Mouse (Mus musculus): Measurements from ENCODE around the gene Bpifb4. TPM values are rescaled to one million over a fixed set of nuclear protein-coding genes. Genes with fewer than 3 reads are reported as not detected.
A peak's percentile ranks its signal among the peaks of the same experiment; 100 is the strongest.

The Bpifb4 gene
- polyA plus RNA-seq, 1 experiment from 2014 or later, result not detected

GRCm38 (mm10) chr2:153944567-153944966 is 6.6 kb downstream of the Bpifb4 start:
- no peak overlapping the region for H3K4me2 ChIP-seq (replicated peaks)
- 93% methylated on average over 8 of the region's 8 CpGs for WGBS
- no peaks in the 10 kb centered on the region for H3K36me3 ChIP-seq
- no peak overlapping the region for H3K9ac ChIP-seq
- no peaks in the 10 kb centered on the region for H3K4me1 ChIP-seq
- H3K27ac ChIP-seq, result no peak overlapping the region
- no peak for ATAC-seq (ENCODE audit: low FRiP score)
- no peaks in the 10 kb centered on the region for H3K9me3 ChIP-seq (replicated peaks)
- no peaks in the 10 kb centered on the region for H3K27me3 ChIP-seq
- H3K4me3 ChIP-seq, result no peak overlapping the region

- no peak overlapping the region for H3K4me2 ChIP-seq (replicated peaks)
- no peak overlapping the region for H3K9ac ChIP-seq
- H3K36me3 ChIP-seq, result no peaks in the 10 kb centered on the region
- H3K27ac ChIP-seq, result no peak overlapping the region
- no peaks in the 10 kb centered on the region for H3K9me3 ChIP-seq (replicated peaks)
- WGBS, result 27% methylated on average over 6 of the region's 6 CpGs
- H3K4me1 ChIP-seq, result no peaks in the 10 kb centered on the region
- no peak for ATAC-seq (ENCODE audit: low FRiP score)
- H3K27me3 ChIP-seq, result no peaks in the 10 kb centered on the region
- no peak overlapping the region for H3K4me3 ChIP-seq
These were observed 14.9 kb downstream of the Bpifb4 start for GRCm38 (mm10) chr2:153952897-153953296.

- Histone ChIP-seq H3K36me3 (no peaks in the 10 kb centered on the region), H3K9ac (no peak overlapping the region), H3K4me3 (no peak overlapping the region), H3K27me3 (no peaks in the 10 kb centered on the region), H3K27ac (no peak overlapping the region), H3K9me3 (replicated peaks) (no peaks in the 10 kb centered on the region), H3K4me1 (no peaks in the 10 kb centered on the region), H3K4me2 (replicated peaks) (peak overlapping the region; percentile 33)
- WGBS, result 14% methylated on average over 6 of the region's 6 CpGs
- ATAC-seq (ENCODE audit: low FRiP score), result no peak
These were observed 15.8 kb downstream of the Bpifb4 start for GRCm38 (mm10) chr2:153953836-153954235.

GRCm38 (mm10) chr2:153962821-153963331 is 24.9 kb downstream of the Bpifb4 start:
- WGBS, result 76% methylated on average over 4 of the region's 4 CpGs
- Histone ChIP-seq H3K9ac (no peak overlapping the region), H3K4me1 (no peaks in the 10 kb centered on the region), H3K4me2 (replicated peaks) (no peak overlapping the region), H3K4me3 (no peak overlapping the region), H3K27me3 (no peaks in the 10 kb centered on the region), H3K36me3 (no peaks in the 10 kb centered on the region), H3K9me3 (replicated peaks) (no peaks in the 10 kb centered on the region), H3K27ac (no peak overlapping the region)
- no peak for ATAC-seq (ENCODE audit: low FRiP score)

- no peak for ATAC-seq (ENCODE audit: low FRiP score)
- 94% methylated on average over 1 of the region's 1 CpGs for WGBS
- no peaks in the 10 kb centered on the region for H3K27me3 ChIP-seq
- H3K9me3 ChIP-seq (replicated peaks), result no peaks in the 10 kb centered on the region
- H3K4me3 ChIP-seq, result no peak overlapping the region
- no peaks in the 10 kb centered on the region for H3K36me3 ChIP-seq
- no peak overlapping the region for H3K27ac ChIP-seq
- no peaks in the 10 kb centered on the region for H3K4me1 ChIP-seq
- no peak overlapping the region for H3K9ac ChIP-seq
- no peak overlapping the region for H3K4me2 ChIP-seq (replicated peaks)
These were observed 25.3 kb downstream of the Bpifb4 start for GRCm38 (mm10) chr2:153963334-153963733.

GRCm38 (mm10) chr2:153970221-153970620 is 32.2 kb downstream of the Bpifb4 start:
- WGBS, result 60% methylated on average over 5 of the region's 5 CpGs

GRCm38 (mm10) chr2:153974582-153974981 is 36.6 kb downstream of the Bpifb4 start, which contains the start of gene Bpifa6:
Bpifa6 (plus strand) TSS chr2:153974945.
- no peak within 1 kb of the TSS for H3K4me3 ChIP-seq
- no peaks in the 10 kb centered on the region for H3K9me3 ChIP-seq (replicated peaks)
- ATAC-seq (ENCODE audit: low FRiP score), result no peak
- WGBS, result 84% methylated on average over 5 of the region's 5 CpGs
- H3K4me2 ChIP-seq (replicated peaks), result no peak within 1 kb of the TSS
- H3K27me3 ChIP-seq, result no peaks in the 10 kb centered on the region
- H3K9ac ChIP-seq, result no peak within 1 kb of the TSS
- no peaks in the 10 kb centered on the region for H3K4me1 ChIP-seq
- no peaks in the 10 kb centered on the region for H3K36me3 ChIP-seq
- H3K27ac ChIP-seq, result no peak within 1 kb of the TSS

More at GRCm38 (mm10) chr2:153970221-153970620, 32.2 kb downstream of the Bpifb4 start:
- no peak for ATAC-seq (ENCODE audit: low FRiP score)
- H3K4me3 ChIP-seq, result no peak overlapping the region
- no peaks in the 10 kb centered on the region for H3K9me3 ChIP-seq (replicated peaks)
- H3K9ac ChIP-seq, result no peak overlapping the region
- no peaks in the 10 kb centered on the region for H3K4me1 ChIP-seq
- H3K27ac ChIP-seq, result no peak overlapping the region
- H3K27me3 ChIP-seq, result no peaks in the 10 kb centered on the region
- no peak overlapping the region for H3K4me2 ChIP-seq (replicated peaks)
- no peaks in the 10 kb centered on the region for H3K36me3 ChIP-seq

GRCm38 (mm10) chr2:153995770-153996169 is 57.8 kb downstream of the Bpifb4 start:
- Histone ChIP-seq H3K4me1 (no peaks in the 10 kb centered on the region), H3K4me2 (replicated peaks) (no peak overlapping the region), H3K27me3 (no peaks in the 10 kb centered on the region; the same call in 1 of the 2 replicates), H3K36me3 (no peaks in the 10 kb centered on the region), H3K27ac (no peak overlapping the region), H3K9ac (no peak overlapping the region), H3K9me3 (replicated peaks) (no peaks in the 10 kb centered on the region), H3K4me3 (no peak overlapping the region)
- WGBS, result 9% methylated on average over 7 of the region's 7 CpGs
- ATAC-seq (ENCODE audit: low FRiP score), result peak; percentile 63; the same call in 1 of the 2 replicates

GRCm38 (mm10) chr2:154000501-154000900 is 62.5 kb downstream of the Bpifb4 start:
- Histone ChIP-seq H3K4me1 (0 out of 2 replicates have a peak, but pooled peaks cover 4% of the 10 kb centered on the region), H3K36me3 (no peaks in the 10 kb centered on the region), H3K27me3 (no peaks in the 10 kb centered on the region; the same call in 1 of the 2 replicates), H3K9me3 (replicated peaks) (no peaks in the 10 kb centered on the region), H3K4me2 (replicated peaks) (no peak overlapping the region), H3K9ac (no peak overlapping the region), H3K4me3 (no peak overlapping the region), H3K27ac (no peak overlapping the region)
- WGBS, result 90% methylated on average over 3 of the region's 3 CpGs
- ATAC-seq (ENCODE audit: low FRiP score), result no peak

GRCm38 (mm10) chr2:154001056-154001455 is 63.0 kb downstream of the Bpifb4 start:
- Histone ChIP-seq H3K9me3 (replicated peaks) (no peaks in the 10 kb centered on the region), H3K4me1 (0 out of 2 replicates have a peak, but pooled peaks cover 4% of the 10 kb centered on the region), H3K4me3 (no peak overlapping the region), H3K27ac (no peak overlapping the region), H3K4me2 (replicated peaks) (no peak overlapping the region), H3K9ac (no peak overlapping the region), H3K36me3 (no peaks in the 10 kb centered on the region), H3K27me3 (no peaks in the 10 kb centered on the region; the same call in 1 of the 2 replicates)
- no peak for ATAC-seq (ENCODE audit: low FRiP score)

GRCm38 (mm10) chr2:154004456-154004855 is 66.4 kb downstream of the Bpifb4 start:
- Histone ChIP-seq H3K9ac (no peak overlapping the region), H3K4me3 (no peak overlapping the region), H3K36me3 (no peaks in the 10 kb centered on the region), H3K4me2 (replicated peaks) (no peak overlapping the region), H3K4me1 (0 out of 2 replicates have a peak, but pooled peaks cover 4% of the 10 kb centered on the region), H3K9me3 (replicated peaks) (no peaks in the 10 kb centered on the region), H3K27ac (no peak overlapping the region), H3K27me3 (no peaks in the 10 kb centered on the region)
- WGBS, result 13% methylated on average over 1 of the region's 1 CpGs
- no peak for ATAC-seq (ENCODE audit: low FRiP score)

- H3K4me1 ChIP-seq, result 0 out of 2 replicates have a peak, but pooled peaks cover 4% of the 10 kb centered on the region
- H3K9ac ChIP-seq, result no peak overlapping the region
- H3K36me3 ChIP-seq, result no peaks in the 10 kb centered on the region
- H3K4me3 ChIP-seq, result no peak overlapping the region
- ATAC-seq (ENCODE audit: low FRiP score), result no peak
- H3K27me3 ChIP-seq, result no peaks in the 10 kb centered on the region
- WGBS, result 86% methylated on average over 1 of the region's 1 CpGs
- H3K9me3 ChIP-seq (replicated peaks), result no peaks in the 10 kb centered on the region
- H3K4me2 ChIP-seq (replicated peaks), result no peak overlapping the region
- no peak overlapping the region for H3K27ac ChIP-seq
These were observed 67.1 kb downstream of the Bpifb4 start for GRCm38 (mm10) chr2:154005094-154005493.

- Histone ChIP-seq H3K36me3 (no peaks in the 10 kb centered on the region), H3K9me3 (replicated peaks) (no peaks in the 10 kb centered on the region), H3K27me3 (no peaks in the 10 kb centered on the region), H3K4me2 (replicated peaks) (no peak overlapping the region), H3K4me3 (no peak overlapping the region), H3K27ac (no peak overlapping the region), H3K9ac (no peak overlapping the region), H3K4me1 (0 out of 2 replicates have a peak, but pooled peaks cover 4% of the 10 kb centered on the region)
- no peak for ATAC-seq (ENCODE audit: low FRiP score)
- 82% methylated on average over 4 of the region's 4 CpGs for WGBS
These were observed 67.7 kb downstream of the Bpifb4 start for GRCm38 (mm10) chr2:154005734-154006133.
